Mouse (Mus musculus) layer of hippocampus, adult 9-11 months (tissue): Measurements from ENCODE around the gene Tspyl3.
"Not testable (repeated sequence)": the region's sequence is repeated elsewhere in the genome, so short reads cannot be mapped to it uniquely, and the experiment has no call there.

Source experiments
- DNase-seq: peaks from one replicate; pipeline ENCODE4 v3.0.0; 2022

The Tspyl3 gene

DNA sequence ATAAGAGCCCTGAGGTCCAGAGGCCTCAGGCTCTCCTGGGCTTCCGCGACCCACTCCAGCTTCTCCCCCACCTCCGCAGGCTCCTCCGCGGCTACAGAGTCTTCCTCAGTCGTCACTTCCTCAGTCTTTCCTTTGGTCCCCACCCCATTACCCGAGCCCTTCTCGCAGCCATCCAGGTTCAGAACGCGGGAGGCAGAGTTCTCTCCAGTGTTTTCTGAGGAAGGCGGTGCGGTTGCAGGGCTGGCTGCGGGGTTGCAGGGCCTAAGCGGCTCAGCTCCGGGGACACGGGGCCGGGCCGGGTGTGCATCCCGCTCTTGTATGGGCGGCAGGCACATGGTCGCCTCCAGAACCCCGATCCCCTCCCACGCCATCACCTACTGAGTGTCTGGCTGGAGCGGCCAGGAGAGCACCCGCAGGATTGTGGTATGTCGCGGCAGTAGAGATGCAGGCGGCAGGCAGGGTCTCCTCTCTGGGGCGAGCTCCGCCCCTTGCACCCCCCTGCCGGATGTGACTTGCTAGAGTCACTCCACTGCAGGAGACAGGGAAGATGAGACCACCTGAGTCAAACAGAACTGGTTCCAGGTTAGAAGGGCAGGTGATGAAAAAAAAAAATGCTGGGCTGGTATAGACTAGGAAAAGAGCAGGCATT is at the start of gene Tspyl3:
TSS of gene Tspyl3 (minus strand) at position 496 of the 649 bp plus-strand sequence.
- DNase-seq: peak; percentile 54

DNA sequence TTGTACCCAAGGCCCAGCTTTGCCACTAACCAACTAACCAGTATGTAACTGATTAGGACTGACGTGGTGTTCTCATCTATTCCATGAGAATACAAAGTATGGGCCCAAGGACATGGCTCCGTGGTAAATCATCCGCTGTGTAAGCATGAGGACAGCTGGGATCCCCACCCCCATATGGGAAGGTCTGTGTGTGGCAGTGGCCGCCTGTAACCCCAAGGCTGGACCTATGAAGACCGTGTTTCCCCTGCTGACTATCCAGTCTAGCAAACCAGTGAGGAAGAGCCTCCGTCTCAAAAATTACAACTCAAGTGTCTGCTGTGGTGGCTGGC is 49.6 kb upstream of the Tspyl3 start:
- DNase-seq: no peak

DNA sequence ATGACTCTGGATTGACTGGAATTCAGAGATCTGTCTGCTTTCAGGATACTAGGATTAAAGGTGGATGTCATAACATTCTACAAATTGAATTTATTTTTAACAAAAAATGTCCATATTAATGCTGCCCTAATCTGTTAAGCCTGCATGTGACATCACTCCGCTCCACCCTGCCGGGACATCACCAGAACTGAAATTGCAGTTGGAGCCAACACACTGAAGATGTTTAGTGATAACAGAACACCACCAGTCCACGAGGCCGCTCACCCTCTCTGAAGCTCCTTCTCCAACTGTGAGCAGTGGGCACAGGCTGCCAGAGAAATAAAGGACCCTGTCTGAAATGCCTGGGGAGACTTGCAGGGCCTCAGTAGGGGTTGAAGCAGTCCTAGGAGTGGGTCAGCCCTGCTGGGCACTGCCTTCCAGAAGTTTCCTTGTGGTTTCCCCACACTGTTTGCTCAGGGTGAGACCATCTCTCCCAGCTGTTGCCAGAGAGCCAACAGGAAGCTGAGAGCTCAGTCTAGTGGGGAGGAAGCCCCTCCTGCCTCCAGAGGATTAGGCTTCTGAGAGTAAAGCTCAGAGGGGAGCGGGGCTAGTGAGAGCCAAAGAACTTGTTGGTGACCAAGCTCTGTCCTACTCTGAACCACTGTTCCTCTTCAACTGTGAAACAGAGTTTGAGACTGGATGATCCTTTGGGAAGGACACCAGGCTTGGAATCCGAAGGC is 49.1 kb upstream of the Tspyl3 start:
- DNase-seq: not testable (repeated sequence)

DNA sequence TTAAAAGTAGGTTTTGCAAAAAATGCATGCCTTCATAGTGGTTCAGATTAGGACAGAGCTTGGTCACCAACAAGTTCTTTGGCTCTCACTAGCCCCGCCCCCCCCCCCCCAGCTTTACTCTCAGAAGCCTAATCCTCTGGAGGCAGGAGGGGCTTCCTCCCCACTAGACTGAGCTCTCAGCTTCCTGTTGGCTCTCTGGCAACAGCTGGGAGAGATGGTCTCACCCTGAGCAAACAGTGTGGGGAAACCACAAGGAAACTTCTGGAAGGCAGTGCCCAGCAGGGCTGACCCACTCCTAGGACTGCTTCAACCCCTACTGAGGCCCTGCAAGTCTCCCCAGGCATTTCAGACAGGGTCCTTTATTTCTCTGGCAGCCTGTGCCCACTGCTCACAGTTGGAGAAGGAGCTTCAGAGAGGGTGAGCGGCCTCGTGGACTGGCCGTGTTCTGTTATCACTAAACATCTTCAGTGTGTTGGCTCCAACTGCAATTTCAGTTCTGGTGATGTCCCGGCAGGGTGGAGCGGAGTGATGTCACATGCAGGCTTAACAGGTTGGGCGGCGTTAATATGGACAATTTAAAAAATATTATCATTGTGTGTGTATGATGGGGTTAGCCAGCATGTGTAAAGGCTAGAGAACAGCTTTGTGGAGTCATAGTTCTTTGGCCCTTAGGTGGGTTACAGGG is 45.1 kb upstream of the Tspyl3 start:
- DNase-seq: not testable (repeated sequence)

DNA sequence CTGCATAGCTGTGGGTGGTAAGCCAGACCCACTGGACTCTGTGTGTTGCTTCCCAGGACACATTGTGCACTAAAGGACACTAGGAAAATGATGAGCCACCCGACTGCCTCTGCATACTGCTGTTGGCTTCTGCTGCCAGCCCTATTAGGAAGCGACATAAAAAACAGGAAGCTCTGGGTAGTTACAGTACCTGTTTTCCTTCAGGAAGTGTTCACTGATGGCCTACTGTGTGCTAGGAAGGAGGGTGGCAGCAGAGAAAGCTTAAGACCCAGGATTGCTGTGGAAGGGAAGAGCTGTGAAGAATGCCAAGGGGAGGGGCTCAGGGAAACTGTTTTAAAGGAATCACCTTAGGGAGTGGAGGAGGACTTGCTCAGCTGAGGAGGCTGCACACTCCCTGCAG is 42.1 kb upstream of the Tspyl3 start:
- no peak for DNase-seq

DNA sequence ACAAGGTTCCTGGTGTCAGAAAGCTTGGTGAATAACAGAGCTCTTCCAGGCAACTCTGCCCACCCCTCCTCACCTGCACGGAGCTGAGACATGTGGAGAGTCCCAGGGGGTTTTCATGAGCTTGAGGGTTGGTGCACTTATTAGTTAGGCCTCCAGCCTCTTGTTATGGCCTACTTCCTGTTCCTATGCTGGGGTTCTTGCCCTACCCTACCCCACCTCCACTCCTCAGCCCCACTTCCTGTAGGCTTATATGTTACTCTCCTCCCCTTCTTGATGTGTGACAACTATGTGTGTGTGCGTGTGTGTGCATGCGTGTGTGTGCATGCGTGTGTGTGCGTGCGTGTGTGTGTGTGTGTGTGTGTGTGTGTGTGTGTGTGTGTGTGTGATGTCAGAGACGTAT is 37.8 kb upstream of the Tspyl3 start:
- no peak for DNase-seq

DNA sequence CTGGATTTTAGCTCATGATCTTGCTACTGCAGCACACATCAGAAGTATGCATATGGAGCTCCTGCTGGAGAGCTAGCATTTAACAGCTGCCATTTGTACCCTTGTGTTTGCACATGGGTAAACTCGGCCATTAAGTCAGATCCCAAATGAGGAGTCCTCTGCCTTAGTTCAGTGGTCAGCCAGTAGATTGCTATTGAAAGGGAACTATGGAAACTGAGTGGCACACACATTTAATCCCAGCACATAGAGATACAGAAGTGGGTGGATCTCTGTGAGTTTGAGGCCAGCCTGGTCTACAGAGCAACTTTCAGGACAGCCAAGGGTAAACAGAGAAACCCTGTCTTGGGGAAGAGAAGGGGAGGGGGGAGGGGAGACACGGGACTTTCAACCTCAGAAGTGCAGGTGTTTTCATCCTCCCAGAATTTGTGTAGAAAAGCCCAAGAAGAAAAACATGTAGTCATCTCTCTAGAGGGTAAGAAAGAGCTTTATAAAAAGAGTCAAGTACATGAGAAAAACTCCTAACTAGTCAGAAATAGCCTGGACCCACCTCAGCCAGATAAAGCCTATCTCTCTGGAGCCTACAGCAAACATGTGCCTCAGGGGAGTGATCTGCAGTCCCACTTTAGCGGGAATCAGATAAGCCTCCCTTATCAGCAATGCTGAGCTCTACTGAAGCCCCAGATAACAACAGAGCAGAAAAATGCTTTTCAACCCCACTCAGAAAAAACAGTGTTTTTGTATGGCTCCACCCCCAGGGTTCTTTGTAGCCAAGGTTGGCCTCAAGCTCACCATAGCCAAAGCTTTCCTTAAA is 34.8 kb upstream of the Tspyl3 start:
- DNase-seq: no peak

DNA sequence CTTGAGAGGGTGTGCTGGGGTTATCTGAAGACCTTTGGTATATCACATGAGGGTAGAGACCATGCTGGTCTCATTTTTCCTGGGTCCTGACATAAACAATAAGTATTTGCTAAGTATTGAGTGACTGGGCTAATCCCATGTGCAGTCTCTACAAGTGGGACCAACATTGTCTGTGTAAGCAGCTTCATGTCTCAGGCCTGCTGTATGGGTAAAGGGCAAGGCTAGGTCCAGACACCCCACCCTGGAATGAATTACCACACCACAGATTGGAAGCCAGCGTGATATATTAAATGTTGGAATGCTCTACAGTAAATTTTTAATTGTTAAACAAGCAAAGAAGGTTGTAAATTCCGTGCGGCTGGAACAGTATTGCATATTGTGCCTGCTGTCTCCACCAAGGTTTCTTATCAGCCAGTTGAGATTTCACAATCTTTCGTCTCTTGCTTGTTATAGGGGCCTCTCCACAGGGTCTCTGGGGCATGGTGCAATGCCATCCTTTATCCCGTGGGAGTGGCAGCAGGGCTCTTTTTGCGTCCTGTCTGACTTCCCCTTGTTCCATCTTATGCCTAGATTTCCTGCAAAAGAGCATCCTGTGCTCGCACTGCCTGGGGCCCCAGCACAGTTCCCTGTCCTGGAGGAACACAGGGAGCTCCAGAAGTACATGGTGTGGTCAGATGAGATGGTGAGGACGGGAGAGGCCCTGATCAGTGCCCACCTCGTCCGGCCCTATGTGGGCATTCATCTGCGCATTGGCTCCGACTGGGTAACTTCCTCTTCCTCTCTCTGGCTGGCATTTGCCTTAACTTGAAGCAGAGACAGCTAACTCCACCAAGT is 34.0 kb upstream of the Tspyl3 start:
- DNase-seq: no peak

DNA sequence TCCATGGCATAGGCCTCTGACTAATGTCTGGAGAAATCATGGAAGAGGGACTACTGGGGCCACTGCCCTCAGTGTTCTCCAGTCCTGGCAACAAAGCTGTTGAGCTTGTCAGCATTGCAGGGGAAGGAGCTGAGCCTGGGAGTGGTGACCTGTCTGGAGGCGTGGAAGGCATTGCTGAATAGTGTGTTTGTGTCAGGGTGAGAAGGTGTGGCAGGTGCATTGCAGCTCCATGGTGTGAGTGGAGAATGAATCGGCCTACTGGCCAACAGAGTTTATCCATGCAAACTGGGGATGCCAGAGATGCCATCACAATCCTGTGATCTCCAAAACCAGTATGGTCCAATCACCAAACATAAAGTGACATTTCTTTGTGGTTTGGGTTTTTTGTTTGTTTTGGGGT is 31.4 kb upstream of the Tspyl3 start:
- DNase-seq: no peak

DNA sequence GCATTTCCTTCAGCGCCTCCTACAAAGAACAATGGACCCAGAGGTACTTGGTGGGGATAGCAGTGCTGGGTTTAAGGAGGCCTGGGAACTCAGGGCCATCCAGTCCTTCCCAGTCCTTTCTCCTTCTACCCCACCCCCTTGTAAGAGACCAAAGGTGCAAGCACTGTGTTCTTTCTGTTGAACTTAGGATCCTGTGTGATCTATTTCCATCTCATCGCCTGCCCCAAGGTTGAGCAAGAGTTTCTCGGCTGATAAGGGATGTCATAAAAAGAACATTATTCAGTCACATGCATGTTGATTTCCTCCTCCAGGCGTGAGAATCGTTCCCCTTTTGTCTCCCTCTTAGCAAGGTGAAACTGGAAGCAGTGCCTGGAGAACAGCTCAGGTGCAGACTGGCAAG is 24.5 kb upstream of the Tspyl3 start:
- DNase-seq: no peak

DNA sequence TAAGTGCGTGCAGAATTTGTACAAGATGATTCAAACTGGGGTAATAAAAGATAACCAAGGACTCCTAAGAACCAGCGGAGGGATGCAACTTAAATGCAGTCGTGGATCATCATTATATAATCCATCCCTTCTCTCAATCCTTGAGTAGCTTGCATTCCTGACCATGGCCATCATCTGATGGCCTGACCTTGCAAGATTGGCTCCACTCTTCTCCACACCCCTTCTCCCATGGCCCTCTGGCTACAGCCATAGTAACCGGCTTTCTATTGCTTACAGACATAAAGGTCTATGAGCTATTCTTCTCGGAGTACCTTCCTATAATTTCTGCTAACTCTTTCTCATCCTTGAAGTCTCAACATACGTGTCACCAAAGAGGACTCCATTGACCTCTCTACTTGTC is 16.9 kb upstream of the Tspyl3 start:
- no peak for DNase-seq

DNA sequence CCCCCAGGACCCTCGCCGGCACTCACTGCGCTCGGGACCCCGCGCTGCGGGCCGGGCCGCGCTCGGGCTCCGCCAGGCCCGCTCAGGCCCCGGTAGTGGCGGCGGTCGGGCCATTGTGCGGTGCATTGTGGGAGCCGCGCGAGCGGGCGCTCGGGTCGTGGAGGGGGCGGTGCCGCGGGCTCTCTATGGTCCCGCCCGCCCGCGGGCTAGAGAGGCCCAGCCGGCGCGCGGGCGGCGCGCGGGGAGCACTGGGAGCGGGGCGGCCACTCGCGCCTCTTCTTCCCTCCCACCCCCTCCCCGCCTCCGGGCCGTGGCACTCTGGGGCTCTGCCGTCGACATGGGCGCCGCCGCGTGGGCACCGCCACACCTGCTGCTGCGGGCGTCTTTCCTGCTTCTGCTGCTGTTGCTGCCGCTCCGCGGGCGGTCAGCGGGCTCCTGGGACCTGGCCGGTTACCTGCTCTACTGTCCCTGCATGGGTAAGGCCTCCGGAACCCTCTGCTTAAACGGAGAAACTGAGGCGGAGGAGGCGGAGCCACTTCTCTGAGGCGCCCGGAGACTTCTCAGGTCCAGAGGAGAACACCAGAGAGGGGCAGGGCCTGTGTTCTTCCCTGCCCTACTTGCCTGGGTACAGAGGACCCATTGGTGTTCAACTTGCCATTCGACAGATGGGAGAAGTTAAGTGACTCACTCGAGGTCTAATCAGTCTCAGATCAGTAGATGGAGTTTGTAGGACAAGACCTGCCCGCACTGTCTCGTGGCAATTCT is 16.2 kb upstream of the Tspyl3 start, which contains the start of the genes Plagl2 and Pofut1:
TSS of gene Plagl2 (minus strand) at position 177 of the 765 bp plus-strand sequence.
TSS of gene Pofut1 (plus strand) at position 284 of the 765 bp plus-strand sequence.
- DNase-seq: peak; percentile 87

DNA sequence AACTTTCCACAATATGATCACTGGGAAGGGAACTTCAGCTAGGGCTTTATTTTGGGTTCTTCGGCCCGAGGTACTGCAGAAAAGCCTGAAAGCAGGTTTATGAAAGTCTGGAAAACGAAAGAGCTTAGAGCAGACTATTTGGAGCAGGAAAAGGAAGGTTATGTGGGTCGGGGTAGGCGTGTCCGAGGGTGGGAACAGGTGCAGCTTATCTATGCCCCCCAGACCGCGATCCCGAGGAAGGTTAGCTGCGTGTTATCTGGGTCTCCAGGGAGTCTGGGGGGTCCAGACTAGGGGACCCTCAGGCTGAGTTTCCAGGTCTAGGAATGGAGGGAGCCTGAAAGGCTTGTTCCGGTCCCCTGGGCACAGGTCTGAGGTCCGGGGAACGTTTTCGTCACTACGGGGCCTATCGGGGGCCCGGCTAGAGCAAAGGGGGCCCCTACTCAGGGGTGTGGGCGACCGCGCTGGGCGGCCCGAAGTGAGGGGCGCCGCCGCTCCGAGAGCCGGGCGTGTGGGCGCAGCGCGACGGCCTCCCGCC is 15.5 kb upstream of the Tspyl3 start:
- DNase-seq: no peak

DNA sequence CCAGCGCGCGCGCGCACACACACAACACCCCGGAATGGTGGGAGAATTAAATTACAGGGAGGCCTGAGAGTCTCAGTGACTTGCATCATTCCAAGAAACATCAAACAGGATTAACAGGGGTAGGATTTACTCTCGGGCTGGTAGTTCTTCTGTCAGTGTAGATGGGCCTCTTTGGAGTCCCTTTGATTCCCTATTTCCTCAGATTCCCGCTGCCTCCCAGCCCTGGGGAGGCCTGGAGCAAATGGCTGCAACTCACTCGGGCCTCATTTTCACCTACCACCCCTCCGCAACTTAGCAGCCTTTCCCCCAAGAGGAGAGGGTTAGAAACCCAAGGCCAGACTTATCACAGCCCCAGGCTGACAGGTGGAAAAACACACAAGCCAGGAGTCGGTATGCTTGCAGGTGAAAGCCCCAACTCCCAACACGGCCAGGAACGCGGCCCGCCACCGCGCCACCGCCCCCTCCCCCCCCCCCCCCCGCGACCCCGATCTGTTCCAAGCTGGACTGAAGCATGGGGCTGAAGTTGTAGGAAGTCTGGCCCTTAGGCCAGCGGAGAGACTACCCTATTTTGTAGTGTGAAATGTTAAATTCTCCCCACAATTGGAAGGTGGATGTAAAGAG is 14.7 kb upstream of the Tspyl3 start:
- no peak for DNase-seq

DNA sequence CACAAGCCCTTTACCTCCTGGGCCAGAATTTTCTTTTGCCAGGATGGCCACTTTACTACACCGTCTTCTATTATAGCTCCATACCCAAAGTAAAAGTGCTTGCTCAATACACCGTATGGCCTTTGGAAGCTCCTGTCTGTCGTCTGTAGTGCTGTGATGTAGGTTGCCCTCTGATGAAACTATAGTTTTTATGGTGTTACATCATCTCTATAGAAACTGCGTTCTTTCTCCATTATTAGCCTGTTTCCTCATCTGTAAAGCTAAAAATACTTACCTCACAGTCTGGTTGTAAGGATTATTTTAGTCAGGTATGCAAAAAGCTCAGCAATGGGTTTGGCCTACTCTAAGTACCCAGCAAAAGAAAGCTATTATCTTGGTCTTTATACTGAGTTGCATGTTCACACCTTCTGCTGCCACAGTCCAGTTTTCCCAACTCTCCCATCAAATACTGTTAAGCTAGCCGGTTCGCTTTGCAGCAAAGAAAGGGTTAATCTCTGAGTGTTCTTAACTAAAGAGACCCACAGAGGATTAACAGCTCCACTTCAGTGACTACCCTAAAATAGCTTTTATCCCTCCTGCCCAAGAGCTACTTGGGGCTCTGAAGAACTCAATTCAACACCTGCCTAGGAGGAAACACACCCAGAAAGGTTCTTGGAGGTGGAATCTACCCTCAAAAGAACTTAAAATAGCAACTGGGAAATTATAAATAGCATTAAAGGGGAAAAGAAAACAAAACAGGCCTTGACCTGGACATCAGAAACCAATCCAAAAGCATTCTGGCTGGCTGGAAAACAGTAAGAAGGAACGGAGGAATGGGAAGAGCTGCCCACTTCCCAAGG is 14.0 kb upstream of the Tspyl3 start:
- no peak for DNase-seq

DNA sequence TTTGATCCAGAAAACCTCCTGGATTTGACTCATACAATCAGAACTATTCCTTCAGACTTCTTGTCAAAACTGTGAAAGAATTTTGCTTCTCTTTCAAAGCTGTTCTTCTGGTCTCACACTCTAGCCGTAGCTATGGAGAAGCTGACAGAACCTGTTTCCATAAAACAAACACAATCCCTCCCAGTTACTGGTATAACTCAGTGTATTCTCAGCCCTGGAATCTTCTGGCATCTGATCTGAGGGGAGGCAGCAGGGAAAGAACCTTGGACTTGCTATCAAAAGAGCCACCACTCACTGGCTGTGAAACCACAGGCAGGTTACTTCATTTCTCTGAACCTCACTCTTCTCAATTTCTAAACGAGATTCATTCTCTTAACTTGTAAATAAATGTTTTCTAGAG is 13.2 kb upstream of the Tspyl3 start:
- no peak for DNase-seq

DNA sequence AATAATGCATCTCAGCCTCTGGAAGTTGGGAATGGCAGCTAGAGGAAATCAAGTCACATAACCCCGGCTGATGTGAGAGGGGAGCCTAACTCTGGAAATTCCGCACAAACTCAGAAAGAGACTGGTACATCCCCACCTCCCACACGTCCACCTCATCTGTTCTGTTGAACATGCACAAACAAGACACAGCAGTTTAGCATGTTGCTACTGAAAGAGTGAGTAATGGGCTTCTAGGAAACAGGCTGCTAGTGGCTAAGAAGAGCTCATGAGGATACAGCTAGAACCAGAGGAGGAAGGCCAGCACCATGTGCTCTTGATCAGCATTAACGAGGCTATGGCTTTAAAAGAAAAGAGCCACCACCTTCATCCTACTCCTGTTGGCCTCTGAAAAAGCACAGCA is 12.7 kb upstream of the Tspyl3 start:
- DNase-seq: no peak

DNA sequence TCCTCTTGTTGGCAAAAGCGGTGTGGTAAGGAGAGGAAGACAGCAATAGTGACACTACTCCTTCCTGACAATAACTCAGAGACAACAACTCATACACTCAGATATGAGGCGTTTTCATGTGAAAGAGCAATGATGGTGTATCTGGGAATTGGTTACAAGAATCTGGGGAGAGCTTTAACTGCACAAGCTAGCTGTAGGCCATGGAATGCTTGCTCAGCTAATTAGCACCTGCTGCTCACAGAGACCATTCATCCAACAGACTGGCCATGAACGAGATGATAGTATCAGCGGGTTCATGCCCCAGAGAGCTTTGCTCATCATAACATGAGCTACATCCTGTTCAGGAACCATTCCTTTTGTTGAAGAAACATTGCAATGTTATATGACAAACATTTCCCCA is 12.0 kb upstream of the Tspyl3 start:
- DNase-seq: no peak

DNA sequence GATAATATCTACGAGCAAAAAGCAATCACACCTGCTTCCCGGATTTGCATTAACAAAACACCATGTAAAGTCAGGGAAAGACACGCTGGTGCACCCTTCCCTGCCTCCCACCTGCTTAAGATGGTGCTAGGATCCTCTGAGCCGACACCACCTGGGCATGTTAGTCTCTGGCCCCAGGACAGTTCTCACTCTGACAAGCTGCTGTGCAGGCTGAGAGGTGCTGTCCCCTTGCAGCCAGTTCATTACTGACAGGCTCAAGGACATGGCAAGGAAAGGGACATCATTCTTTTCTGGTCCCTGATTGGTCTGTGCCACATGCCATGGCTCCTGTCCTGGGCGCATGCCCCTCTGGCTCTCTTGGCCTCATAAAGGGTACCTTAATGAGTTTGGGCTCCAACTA is 3.3 kb upstream of the Tspyl3 start:
- DNase-seq: no peak

DNA sequence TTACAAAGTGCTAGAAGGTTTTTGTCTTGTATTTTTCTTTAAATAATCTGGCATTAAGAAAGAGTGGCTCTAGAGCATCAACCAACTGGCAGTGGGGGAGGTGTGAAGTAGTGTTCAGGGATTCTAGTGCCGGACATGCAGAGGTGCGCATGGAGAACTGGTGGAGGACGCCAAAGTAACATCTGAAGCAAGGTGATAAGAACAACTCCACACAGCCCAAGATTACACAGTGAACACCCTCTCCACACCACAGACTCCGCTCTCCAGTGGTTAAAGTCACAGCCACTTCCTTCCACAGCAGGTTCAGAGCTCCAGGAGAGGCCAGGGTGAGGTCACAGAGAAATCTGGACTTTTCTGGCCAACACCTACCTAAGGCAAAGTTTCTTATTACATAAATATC is 2.7 kb upstream of the Tspyl3 start:
- no peak for DNase-seq
